Mouse (Mus musculus): ENCODE measurements around the gene Mctp1. TPM values are rescaled to one million over a fixed set of nuclear protein-coding genes. Genes with fewer than 3 reads are reported as not detected.
"Not testable (repeated sequence)": the region's sequence is repeated elsewhere in the genome, so short reads cannot be mapped to it uniquely, and the experiment has no call there.

The Mctp1 gene
- total RNA-seq (2021): 1 to 10 TPM; 3.7 to 4.5 TPM
- long read RNA-seq, experiment 1: 0 reads
- long read RNA-seq, experiment 2: 0 reads

- peak; percentile 12 to 32 for DNase-seq (ENCODE audit: low spot score in 2 of 2)
Observed at GRCm38 (mm10) chr13:76383972-76384663, at the start of gene Mctp1. TSS of gene Mctp1 (plus strand) at chr13:76384535.

DNA sequence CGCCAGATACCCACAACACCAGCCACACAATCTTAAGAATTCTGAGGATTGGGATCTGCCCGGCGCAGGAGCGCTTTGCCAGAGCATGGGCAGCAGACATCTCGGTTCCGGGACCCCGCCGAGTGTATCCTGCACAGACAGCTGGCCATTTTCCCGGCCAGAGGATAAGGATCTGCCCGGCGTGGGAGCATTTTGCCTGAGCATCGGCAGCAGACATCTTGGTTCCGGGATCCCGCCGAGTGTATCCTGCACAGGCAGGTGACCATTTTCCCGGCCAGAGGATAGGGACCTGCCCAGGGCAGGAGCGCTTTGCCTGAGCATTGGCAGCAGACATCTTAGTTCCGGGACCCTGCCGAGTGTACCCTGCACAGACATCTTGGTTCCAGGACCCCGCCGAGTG is 38.4 kb upstream of the Mctp1 start:
- DNase-seq (ENCODE audit: low spot score in 2 of 2): not testable (repeated sequence)

DNA sequence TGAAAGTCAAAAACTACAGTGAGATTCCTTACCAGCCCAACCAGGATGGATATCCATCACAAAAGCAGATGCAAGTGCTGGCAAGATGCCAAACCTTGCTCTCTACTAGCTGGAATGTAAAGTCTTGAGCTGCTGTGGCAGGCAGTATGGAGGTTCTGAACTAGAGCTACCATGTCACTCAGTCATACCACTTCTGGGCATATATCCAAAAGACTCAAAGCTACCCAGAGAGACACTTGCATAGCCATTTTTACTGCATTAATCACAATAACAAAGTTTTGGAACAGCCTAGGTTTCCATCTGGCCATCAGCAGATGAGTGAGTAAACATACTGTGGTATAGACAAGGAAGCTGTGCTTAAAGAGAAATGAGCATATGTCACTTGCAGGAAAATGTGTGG is 25.6 kb upstream of the Mctp1 start:
- DNase-seq (ENCODE audit: low spot score in 2 of 2): no peak

DNA sequence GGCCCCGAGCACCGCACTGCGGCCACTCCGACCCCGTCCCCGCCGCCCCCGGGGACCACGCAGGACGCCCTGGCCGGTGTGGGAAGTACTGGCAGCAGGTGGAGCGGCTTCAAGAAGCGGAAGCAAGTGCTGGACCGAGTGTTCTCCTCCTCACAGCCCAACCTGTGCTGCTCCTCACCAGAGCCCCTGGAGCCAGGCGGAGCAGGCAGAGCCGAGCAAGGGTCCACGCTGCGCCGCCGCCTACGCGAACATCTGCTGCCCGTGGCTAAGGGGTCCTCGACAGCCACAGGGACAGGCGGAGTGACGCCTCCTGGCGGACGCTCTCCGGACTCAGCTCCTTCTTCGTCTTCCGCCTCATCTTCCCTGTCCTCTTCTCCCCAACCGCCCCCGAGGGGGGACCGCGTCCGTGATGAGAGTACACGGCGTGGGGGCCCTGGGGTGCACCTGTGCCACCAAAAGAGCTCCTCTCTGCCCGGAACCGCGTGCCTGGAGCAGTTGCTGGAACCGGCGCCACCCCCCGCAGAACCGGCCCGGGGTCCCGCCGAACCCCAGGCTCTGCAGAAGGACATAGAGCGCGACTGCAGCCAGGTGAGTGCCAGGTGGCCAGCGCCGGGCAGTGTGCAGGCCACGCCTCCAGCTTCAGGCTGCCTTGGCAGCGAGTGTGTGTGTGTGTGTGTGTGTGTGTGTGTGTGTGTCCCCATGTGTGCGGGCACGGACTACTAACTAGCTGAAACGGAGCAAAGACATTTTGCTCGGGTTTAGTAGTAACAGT is 515 bp downstream of the Mctp1 start:
- DNase-seq (ENCODE audit: low spot score in 2 of 2): peak; percentile 3 to 10

GRCm38 (mm10) chr13:76388615-76389014 is 4.3 kb downstream of the Mctp1 start:
- no peak for DNase-seq (ENCODE audit: low spot score in 2 of 2)

GRCm38 (mm10) chr13:76391920-76392319 is 7.6 kb downstream of the Mctp1 start:
- DNase-seq (ENCODE audit: low spot score in 2 of 2): no peak

DNA sequence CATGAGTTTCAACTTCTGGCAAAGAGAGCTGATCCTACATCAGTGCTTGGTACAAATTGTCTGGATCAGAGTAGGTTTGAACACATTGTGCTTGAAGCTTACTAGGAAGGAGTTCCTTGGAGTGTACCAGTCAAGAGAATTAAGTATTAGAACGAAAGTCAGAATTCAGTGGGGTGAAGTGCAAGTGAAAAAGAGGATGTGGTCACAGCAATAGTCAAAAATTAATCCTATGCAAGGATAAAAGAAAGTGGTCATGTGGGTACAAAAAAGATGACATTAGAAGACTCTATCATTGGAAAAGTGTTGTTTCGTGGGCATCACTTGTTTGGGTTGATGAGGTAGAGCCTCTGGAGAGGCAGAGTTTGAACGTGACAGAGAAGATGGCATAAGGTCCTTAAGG is 8.8 kb downstream of the Mctp1 start:
- DNase-seq (ENCODE audit: low spot score in 2 of 2): no peak

- no peak for DNase-seq (ENCODE audit: low spot score in 2 of 2)
Observed at GRCm38 (mm10) chr13:76395906-76396305, 11.6 kb downstream of the Mctp1 start.

DNA sequence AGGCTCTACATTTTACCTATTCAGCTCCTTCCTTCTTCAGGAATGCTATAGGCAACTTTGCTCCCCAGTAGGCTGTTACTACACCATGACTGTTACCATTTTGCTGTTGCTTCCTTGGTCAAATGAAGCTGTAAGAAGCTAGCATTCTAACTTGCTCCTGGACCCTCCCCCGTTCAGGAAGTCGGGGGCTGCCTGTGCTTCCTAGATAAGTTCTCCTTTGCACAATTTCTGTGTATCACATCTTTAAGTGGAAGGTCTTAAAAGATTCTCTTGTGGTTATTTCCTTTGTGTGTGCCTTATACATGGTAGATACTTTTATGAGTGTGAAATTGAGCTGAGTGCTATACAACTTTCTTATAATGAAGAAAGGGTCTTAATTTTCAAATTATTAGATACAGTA is 25.0 kb downstream of the Mctp1 start:
- no peak for DNase-seq (ENCODE audit: low spot score in 2 of 2)

DNA sequence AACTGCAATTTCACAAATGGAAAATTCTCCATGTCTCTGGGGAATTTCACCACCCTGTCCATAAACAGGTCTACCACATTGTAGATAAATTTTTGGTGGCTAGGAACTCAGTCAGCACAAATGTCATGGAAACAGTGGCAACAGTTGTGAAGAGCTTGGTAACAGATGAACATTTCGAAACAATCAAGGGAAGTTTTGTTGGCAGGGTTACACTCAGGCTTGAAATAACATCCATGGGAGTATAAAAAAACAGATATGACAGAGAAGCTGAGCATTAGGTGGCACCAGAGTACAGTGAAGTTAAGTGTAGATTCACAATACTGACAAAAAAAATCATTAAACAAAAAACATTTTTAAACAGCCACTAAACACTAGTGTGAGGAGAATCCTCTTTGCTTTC is 26.3 kb downstream of the Mctp1 start:
- no peak for DNase-seq (ENCODE audit: low spot score in 2 of 2)

- DNase-seq (ENCODE audit: low spot score in 2 of 2): no peak
Observed at GRCm38 (mm10) chr13:76415346-76415745, 31.0 kb downstream of the Mctp1 start.

GRCm38 (mm10) chr13:76420111-76420510 is 35.8 kb downstream of the Mctp1 start:
- DNase-seq (ENCODE audit: low spot score in 2 of 2): no peak

DNA sequence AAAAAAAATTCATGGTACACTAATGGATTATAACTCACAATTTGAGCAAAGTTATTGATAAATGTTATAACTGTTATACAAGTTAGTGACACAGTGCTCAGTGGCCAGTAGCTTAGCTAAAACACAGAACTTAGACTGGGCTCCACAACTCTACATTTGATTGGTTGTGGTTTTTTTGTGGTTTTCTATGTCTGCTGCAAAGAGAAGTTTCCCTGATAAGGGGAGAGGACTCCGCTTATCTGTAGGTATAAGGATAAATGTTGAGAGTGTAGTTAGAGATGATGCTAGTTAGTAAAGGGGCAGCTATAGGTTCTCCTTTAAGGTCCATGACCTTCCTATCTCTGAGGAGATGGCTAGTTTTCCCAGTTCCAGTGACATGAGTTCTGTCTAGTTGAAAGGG is 36.7 kb downstream of the Mctp1 start:
- no peak for DNase-seq (ENCODE audit: low spot score in 2 of 2)

- no peak for DNase-seq (ENCODE audit: low spot score in 2 of 2)
Observed at GRCm38 (mm10) chr13:76422124-76422523, 37.8 kb downstream of the Mctp1 start.

- no peak for DNase-seq (ENCODE audit: low spot score in 2 of 2)
Observed at GRCm38 (mm10) chr13:76429456-76429855, 45.1 kb downstream of the Mctp1 start.

- no peak for DNase-seq (ENCODE audit: low spot score in 2 of 2)
Observed at GRCm38 (mm10) chr13:76429927-76430326, 45.6 kb downstream of the Mctp1 start.

DNA sequence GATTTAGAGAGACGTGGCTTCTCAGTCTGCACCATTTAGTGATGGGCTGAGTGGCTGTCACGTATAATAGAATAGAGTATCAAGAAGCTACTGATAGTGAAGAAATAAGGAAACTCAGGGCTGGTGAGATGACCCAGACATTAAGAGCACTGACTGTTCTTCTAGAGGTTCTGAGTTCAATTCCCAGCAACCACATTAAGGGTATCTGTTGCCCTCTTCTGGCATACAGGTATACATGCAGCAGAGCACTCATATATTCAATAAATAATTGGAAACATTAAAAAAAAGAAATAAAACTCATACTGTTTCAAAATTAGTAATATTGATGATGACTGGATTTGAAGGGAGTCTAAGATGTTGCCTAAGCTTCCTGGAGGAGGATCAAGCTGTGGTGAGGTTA is 47.6 kb downstream of the Mctp1 start:
- no peak for DNase-seq (ENCODE audit: low spot score in 2 of 2)

GRCm38 (mm10) chr13:76433438-76433837 is 49.1 kb downstream of the Mctp1 start:
- no peak for DNase-seq (ENCODE audit: low spot score in 2 of 2)

DNA sequence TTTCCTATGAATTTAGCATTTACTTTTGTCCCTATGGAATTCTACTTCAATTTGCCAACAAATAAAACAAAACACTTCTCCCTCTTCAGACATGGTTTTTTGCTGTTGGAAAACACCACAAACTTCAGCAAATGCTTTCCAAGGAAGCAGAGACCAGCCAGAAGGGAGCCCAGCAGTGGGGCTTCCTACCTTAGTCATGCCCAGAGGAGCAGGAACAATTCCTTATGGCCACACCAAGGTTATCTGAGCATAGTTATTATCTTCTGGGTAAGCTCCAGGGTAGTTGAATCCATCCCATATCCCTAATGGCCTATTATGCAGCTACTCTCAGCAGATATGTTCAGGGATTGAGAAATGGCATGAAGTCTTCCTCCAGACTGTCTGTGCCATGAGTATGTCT is 52.1 kb downstream of the Mctp1 start:
- DNase-seq (ENCODE audit: low spot score in 2 of 2): no peak

DNA sequence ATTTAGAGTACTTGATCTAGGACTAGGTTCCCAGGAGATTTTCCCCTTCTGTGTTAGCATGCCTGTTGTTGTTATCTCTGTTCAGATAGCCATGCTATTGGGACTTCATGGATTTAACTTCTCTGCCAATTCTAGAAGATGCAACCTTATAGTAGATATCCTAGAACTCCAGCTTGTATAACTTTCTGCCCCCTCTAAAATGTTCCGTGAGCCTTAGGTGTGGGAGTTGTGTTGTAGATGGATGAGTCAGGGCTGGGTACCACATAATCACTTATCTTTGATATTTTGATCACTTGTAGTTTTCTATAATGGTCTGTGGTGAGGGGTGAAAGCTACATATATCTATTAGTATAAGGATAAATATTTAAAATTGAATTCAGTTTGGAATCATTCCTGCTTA is 54.4 kb downstream of the Mctp1 start:
- DNase-seq (ENCODE audit: low spot score in 2 of 2): no peak

GRCm38 (mm10) chr13:76446059-76446458 is 61.7 kb downstream of the Mctp1 start:
- no peak for DNase-seq (ENCODE audit: low spot score in 2 of 2)

DNA sequence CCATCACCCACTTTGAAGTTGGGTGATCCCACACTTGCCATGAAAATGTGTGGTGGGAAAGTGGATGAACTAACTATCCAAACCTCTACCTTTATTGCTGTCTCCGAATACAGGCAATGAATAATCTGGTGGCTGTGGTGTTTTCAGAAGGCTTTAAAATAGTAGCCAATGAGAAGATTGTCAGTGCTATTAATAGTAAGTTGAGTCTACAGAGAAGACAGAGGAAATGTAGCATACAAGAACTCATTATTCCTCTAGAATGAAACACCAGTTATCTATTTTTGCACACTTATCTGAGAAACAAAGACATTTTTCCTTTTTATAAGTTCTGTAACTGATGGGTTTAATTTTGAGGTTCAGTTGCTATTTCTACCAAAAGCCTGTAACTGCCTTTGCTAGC is 63.2 kb downstream of the Mctp1 start:
- no peak for DNase-seq (ENCODE audit: low spot score in 2 of 2)

DNA sequence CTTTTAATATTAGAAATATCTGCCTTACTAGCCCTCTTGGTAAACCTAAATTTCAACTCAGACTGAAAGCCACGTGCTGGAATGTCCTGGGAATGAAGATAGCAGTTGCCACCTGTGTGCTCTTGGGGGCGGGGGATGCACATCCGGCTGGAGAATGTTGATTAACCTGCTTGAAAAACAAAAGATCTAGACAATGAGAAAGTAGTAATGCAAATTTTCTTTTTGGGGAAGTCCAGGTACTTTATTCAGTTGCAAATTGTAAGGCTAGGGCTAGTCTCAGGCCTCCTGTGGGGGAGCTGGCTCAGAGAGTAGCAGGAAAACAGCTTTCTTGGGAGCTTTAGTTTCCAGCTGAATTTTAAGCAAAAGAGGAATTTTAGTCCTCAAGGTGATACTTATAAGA is 67.2 kb downstream of the Mctp1 start:
- not testable (repeated sequence) for DNase-seq (ENCODE audit: low spot score in 2 of 2)
